Mouse (Mus musculus) kidney, embryonic 16.5 days (tissue): ENCODE measurements around the gene Grin1. TPM values are rescaled to one million over a fixed set of nuclear protein-coding genes. Genes with fewer than 3 reads are reported as not detected.
A peak's percentile ranks its signal among the peaks of the same experiment; 100 is the strongest.

Source experiments
- ATAC-seq: fragments of 200-750 bp; cut with Nextera tagmentation; 2 replicates; pipeline ENCODE4 v1.8.0; 2017; ENCODE audit warnings: moderate TSS enrichment; ENCODE audit not compliant: low FRiP score, low TSS enrichment
- H3K27ac ChIP-seq: fragments of 300-500 bp; sonication (generic); 2 replicates; pipeline ENCODE4 v1.5.1; 2014; ENCODE audit warnings: low read length
- H3K27me3 ChIP-seq: fragments of 300-500 bp; sonication (generic); 2 replicates; pipeline ENCODE4 v1.6.1; 2014; ENCODE audit warnings: low read length, control low read depth, mixed read lengths; ENCODE audit not compliant: insufficient read depth
- H3K36me3 ChIP-seq: fragments of 300-500 bp; sonication (generic); 2 replicates; pipeline ENCODE4 v1.6.1; 2014; ENCODE audit warnings: low read length, control low read depth, mixed read lengths; ENCODE audit not compliant: insufficient read depth
- H3K4me1 ChIP-seq: fragments of 300-500 bp; sonication (generic); 2 replicates; pipeline ENCODE4 v1.6.1; 2014; ENCODE audit warnings: low read length, control low read depth, mixed read lengths; ENCODE audit not compliant: insufficient read depth
- H3K4me2 ChIP-seq: fragments of 300-500 bp; sonication (generic); replicated peaks from 2 replicates; pipeline ENCODE4 v1.6.1; 2014; ENCODE audit warnings: low read depth, low read length
- H3K4me3 ChIP-seq: fragments of 300-500 bp; sonication (generic); 2 replicates; pipeline ENCODE4 v1.5.1; 2014; ENCODE audit warnings: mild to moderate bottlenecking, low read length
- H3K9ac ChIP-seq: fragments of 300-500 bp; sonication (generic); replicated peaks from 2 replicates; pipeline ENCODE4 v1.6.1; 2014; ENCODE audit warnings: low read length
- H3K9me3 ChIP-seq: fragments of 300-500 bp; sonication (generic); 2 replicates; pipeline ENCODE4 v1.6.1; 2016; ENCODE audit warnings: low read length, control low read depth
- WGBS: fragments of 180-500 bp; shearing (Covaris S2); extraction: QIAGEN DNeasy Blood & Tissue Kit; methylation state at CpG from one replicate; pipeline ENCODE4 v1.1.7; 2014; 5-methylcytosine and 5-hydroxymethylcytosine counted together
- polyA plus RNA-seq: library from polyadenylated mRNA; unstranded; fragments of >200 nt; fragmentation: Nextera tagmentation; extraction: Ambion mirVana; gene quantifications from 2 replicates; pipeline ENCODE4 v1.2.1, GENCODE M21; 2015

Grin1 gene
- polyA plus RNA-seq, 1 experiment from 2014 or later, result 0.22 TPM

- peak within 1 kb of the TSS; percentile 84 for H3K27ac ChIP-seq
- peaks cover 55% of the 10 kb centered on the region for H3K36me3 ChIP-seq
- H3K9me3 ChIP-seq, result no peaks in the 10 kb centered on the region
- H3K4me1 ChIP-seq, result peaks cover 27% of the 10 kb centered on the region
- under 1% methylated on average over 47 of the region's 55 CpGs for WGBS
- peak within 1 kb of the TSS; percentile 78 for H3K4me3 ChIP-seq
- peak; percentile 96 for ATAC-seq
- H3K4me2 ChIP-seq, result peak within 1 kb of the TSS; percentile 97
- H3K27me3 ChIP-seq, result no peaks in the 10 kb centered on the region
- H3K9ac ChIP-seq, result peak within 1 kb of the TSS; percentile 92
Measured at GRCm38 (mm10) chr2:25271827-25272511, 47.0 kb downstream of the Grin1 start, which contains the start of the genes Ssna1 and Anapc2. Ssna1 (minus strand) TSS chr2:25272438. Anapc2 (plus strand) TSS chr2:25272478.

- no peak overlapping the region for H3K4me3 ChIP-seq
- 69% methylated on average over 4 of the region's 4 CpGs for WGBS
- H3K27ac ChIP-seq, result no peak overlapping the region
- no peaks in the 10 kb centered on the region for H3K9me3 ChIP-seq
- H3K4me1 ChIP-seq, result peaks cover 42% of the 10 kb centered on the region
- H3K27me3 ChIP-seq, result no peaks in the 10 kb centered on the region
- no peak overlapping the region for H3K9ac ChIP-seq
- H3K36me3 ChIP-seq, result peaks cover 22% of the 10 kb centered on the region
- H3K4me2 ChIP-seq, result no peak overlapping the region
- no peak for ATAC-seq
Measured at GRCm38 (mm10) chr2:25267746-25268309, 51.2 kb downstream of the Grin1 start.

DNA sequence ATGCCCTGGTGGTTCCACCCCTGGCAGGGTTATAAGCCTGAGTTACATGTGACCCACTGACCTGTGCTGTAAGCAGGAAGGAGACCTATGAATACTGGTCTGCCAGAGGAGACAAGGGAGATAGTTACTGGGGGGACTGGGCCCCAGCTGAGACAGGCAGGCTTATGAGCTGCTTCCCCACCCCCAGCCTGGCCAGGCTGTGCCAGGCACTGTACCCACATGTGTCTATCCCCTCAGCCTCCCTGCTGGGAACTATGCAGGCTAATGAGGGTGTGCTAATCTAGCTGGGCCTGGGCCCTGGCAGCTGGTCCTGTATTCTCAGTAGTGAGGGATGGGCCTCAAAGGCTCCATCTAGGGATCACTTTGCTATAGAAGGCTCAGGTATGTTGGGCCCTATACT, 51.7 kb downstream of the Grin1 start:
- Histone ChIP-seq H3K36me3 (peaks cover 22% of the 10 kb centered on the region), H3K4me3 (no peak overlapping the region), H3K4me1 (peaks cover 42% of the 10 kb centered on the region), H3K4me2 (no peak overlapping the region), H3K9me3 (no peaks in the 10 kb centered on the region), H3K27me3 (no peaks in the 10 kb centered on the region), H3K27ac (no peak overlapping the region), H3K9ac (no peak overlapping the region)
- ATAC-seq, result no peak

DNA sequence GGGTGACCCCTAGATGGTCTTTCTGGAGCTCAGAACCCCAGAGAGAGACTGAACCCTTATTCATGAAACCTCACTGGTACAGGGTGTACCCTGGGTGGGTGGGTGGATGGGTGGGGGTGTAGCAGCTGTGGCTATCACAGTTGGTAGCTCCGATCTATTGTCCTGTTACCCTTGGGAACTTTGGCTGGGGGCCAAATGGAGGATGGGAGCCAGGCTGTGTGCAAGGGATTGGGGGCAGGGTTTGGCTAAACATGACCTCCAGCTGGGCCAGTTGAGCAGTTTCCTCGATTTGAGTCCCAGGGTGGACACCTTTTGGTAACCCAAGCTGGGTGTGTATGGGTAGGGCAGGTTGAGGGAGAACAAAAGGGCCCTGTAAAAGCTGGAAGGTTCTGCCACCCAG, 52.3 kb downstream of the Grin1 start:
- no peak for ATAC-seq
- Histone ChIP-seq H3K4me3 (no peak overlapping the region), H3K9me3 (no peaks in the 10 kb centered on the region), H3K4me2 (peak overlapping the region; percentile 24), H3K4me1 (peaks cover 42% of the 10 kb centered on the region), H3K9ac (0 out of 2 replicates have a peak overlapping the region, but pooled peaks have one; percentile 33), H3K27me3 (no peaks in the 10 kb centered on the region), H3K36me3 (peaks cover 22% of the 10 kb centered on the region), H3K27ac (no peak overlapping the region)
- WGBS, result 30% methylated on average over 2 of the region's 2 CpGs

- H3K4me1 ChIP-seq, result peaks cover 35% of the 10 kb centered on the region
- no peak overlapping the region for H3K27ac ChIP-seq
- H3K27me3 ChIP-seq, result no peaks in the 10 kb centered on the region
- peak overlapping the region; percentile 24 for H3K4me2 ChIP-seq
- ATAC-seq, result no peak
- H3K4me3 ChIP-seq, result peak overlapping the region; percentile 1; the same call in 1 of the 2 replicates
- 62% methylated on average over 6 of the region's 6 CpGs for WGBS
- H3K36me3 ChIP-seq, result peaks cover 22% of the 10 kb centered on the region
- peak overlapping the region; percentile 36; the same call in 1 of the 2 replicates for H3K9ac ChIP-seq
- no peaks in the 10 kb centered on the region for H3K9me3 ChIP-seq
Measured at GRCm38 (mm10) chr2:25265897-25266656, 52.9 kb downstream of the Grin1 start.

DNA sequence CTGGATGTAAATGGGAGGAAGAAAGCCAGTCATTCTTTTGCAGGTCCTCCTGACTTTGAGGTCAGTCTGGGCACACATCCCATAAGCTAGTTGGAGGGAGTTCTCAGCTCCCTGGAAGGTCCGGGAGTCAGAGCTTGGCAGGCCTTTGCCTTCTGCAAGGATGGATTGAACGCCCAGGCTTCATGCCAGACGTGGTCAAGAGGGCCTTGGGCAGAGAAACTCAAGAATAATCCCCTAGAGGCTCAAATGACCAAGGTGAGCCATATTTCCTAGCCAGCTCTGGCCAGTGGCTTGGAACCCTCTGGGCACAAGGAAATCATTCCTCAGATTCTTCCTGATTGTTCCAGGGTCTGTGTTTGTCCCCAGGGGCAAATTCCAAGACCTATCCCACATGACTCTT, 54.1 kb downstream of the Grin1 start:
- WGBS, result 55% methylated on average over 3 of the region's 3 CpGs
- Histone ChIP-seq H3K36me3 (peaks cover 12% of the 10 kb centered on the region), H3K9ac (no peak overlapping the region), H3K27ac (no peak overlapping the region), H3K27me3 (no peaks in the 10 kb centered on the region), H3K4me2 (peak overlapping the region; percentile 99; the same call in 1 of the 2 replicates), H3K4me1 (peaks cover 34% of the 10 kb centered on the region), H3K4me3 (0 out of 2 replicates have a peak overlapping the region, but pooled peaks have one; percentile 88), H3K9me3 (no peaks in the 10 kb centered on the region)
- ATAC-seq, result no peak

GRCm38 (mm10) chr2:25264286-25264660, 54.7 kb downstream of the Grin1 start:
- peak overlapping the region; percentile 88; the same call in 1 of the 2 replicates for H3K4me3 ChIP-seq
- ATAC-seq, result no peak
- WGBS, result 73% methylated on average over 5 of the region's 5 CpGs
- H3K36me3 ChIP-seq, result peaks cover 6% of the 10 kb centered on the region; the same call in 1 of the 2 replicates
- H3K4me1 ChIP-seq, result peaks cover 34% of the 10 kb centered on the region
- H3K27me3 ChIP-seq, result no peaks in the 10 kb centered on the region
- H3K9ac ChIP-seq, result peak overlapping the region; percentile 76; the same call in 1 of the 2 replicates
- no peak overlapping the region for H3K27ac ChIP-seq
- H3K9me3 ChIP-seq, result no peaks in the 10 kb centered on the region
- H3K4me2 ChIP-seq, result peak overlapping the region; percentile 99

DNA sequence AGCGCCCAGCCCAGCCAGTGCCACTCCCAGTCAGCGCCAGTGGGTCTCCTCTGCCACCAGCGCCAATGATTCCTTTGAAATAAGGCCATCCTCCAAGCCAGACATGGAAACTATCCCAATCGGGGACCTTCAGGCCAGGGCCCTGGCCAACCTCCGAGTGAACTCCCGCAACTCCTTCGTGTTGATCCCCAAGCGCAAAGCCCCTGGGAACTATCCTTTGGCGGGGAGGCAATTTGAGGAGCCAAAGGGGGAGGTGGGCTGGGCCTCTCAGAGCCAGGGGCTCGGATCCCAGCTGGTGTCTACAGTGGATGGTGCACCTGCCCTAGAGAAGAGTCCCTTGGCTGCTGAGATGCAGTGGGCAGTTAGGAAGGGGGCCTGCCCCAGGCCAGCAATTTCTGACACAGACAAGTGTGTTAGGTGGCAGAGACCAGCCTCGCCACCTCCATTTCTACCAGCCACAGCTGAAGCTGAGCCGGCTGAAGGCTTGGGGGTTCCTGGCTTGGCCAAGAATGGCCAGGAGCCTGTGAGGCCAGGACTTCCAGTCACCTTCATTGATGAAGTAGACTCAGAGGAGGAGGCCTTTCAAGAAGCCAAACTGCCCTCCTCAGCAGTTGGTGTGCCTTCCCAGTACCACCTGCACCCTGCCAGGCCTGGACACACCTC, 55.2 kb downstream of the Grin1 start:
- ATAC-seq, result no peak
- peak overlapping the region; percentile 99 for H3K4me2 ChIP-seq
- 0 out of 2 replicates have a peak, but pooled peaks cover 2% of the 10 kb centered on the region for H3K36me3 ChIP-seq
- no peaks in the 10 kb centered on the region for H3K9me3 ChIP-seq
- H3K4me1 ChIP-seq, result peaks cover 34% of the 10 kb centered on the region
- WGBS, result 21% methylated on average over 12 of the region's 12 CpGs
- H3K27ac ChIP-seq, result no peak overlapping the region
- H3K27me3 ChIP-seq, result no peaks in the 10 kb centered on the region
- peak overlapping the region; percentile 76 for H3K9ac ChIP-seq
- peak overlapping the region; percentile 88 for H3K4me3 ChIP-seq

DNA sequence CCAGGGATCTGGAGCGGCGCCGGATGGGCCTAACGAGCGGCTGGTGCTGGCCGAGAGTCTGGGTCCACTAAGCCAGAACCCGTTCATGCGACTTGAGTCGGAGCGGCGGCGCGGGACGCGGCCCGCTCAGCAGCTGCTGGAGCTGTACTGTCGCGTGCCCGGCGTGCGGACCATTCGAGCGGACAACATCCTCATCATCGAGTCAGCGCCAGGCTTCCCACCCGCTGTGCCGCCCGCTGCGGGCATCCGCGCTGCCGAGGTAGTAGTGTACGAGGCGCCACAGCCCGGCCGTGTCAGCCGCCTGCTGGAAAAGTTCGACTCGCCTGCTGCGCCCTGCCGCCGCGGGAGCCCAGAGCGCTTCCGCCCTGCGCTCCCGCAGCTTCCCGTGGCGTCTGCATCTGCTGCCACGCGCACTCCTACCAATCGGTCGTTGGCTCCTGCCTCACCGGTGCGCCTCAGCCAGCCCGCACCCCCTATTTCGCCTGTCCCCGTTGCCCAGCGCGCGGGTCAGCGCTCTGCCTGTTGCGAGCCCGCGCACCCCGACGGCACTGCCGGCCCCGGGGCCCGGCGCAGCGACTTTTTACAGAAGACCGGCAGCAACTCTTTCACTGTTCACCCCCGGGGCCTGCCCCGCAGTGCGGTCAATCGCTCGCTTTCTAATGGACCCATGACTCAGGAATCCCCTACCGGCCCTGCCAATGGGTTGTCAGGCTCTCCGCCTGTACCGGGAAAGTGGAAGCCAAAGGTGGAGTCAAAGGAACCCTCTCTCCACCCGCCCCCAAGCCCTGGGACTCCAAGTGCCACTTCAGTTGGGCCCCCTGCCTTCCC, 56.0 kb downstream of the Grin1 start:
- WGBS, result under 1% methylated on average over 82 of the region's 82 CpGs
- 0 out of 2 replicates have a peak overlapping the region, but pooled peaks have one; percentile 39 for H3K27ac ChIP-seq
- ATAC-seq, result peak; percentile 10; the same call in 1 of the 2 replicates
- peak overlapping the region; percentile 76 for H3K9ac ChIP-seq
- H3K4me2 ChIP-seq, result peak overlapping the region; percentile 99
- peaks cover 34% of the 10 kb centered on the region for H3K4me1 ChIP-seq
- H3K9me3 ChIP-seq, result no peaks in the 10 kb centered on the region
- H3K4me3 ChIP-seq, result peak overlapping the region; percentile 88
- no peaks in the 10 kb centered on the region for H3K27me3 ChIP-seq
- no peaks in the 10 kb centered on the region for H3K36me3 ChIP-seq
